Mouse (Mus musculus) CD4-positive, CD25-positive, alpha-beta regulatory T cell, adult 4 months (primary cell): ENCODE results near the gene Fam228a. TPM values are rescaled to one million over a fixed set of nuclear protein-coding genes. Genes with fewer than 3 reads are reported as not detected.

ENCODE experiments used
- polyA plus RNA-seq, 2 experiments: library from polyadenylated mRNA; unstranded; fragments of 100-300 nt; shearing (Covaris generic); gene quantifications; one replicate each; pipeline ENCODE4 v1.2.1; 2017

Gene Fam228a
- polyA plus RNA-seq, 2 experiments from 2014 or later = 0.47 to 0.80 TPM

Other genes with a start within 250 kb of the Fam228a start
- 10 to 100 TPM; 57.4 to 59.2 TPM for gene Itsn2, start 145.8 kb downstream of the Fam228a start, polyA plus RNA-seq
- gene Gm3625, start 145.5 kb downstream of the Fam228a start, polyA plus RNA-seq = not detected
- 1 to 10 TPM in 1 of 2 experiments, under 1 TPM in 1; 0.62 to 2.0 TPM for gene Pfn4, start 30.6 kb upstream of the Fam228a start, polyA plus RNA-seq
- 1 to 10 TPM in 1 of 2 experiments, not detected in 1; 1.3 TPM for gene Fam228b, start 30.8 kb upstream of the Fam228a start, polyA plus RNA-seq
- 100 to 1,000 TPM; 182 to 365 TPM for gene Sf3b6, start 79.1 kb upstream of the Fam228a start, polyA plus RNA-seq
- not detected for gene Fkbp1b, start 103.2 kb upstream of the Fam228a start, polyA plus RNA-seq
- gene Wdcp, start 104.9 kb upstream of the Fam228a start, polyA plus RNA-seq = 10 to 100 TPM; 11.0 to 13.9 TPM
- under 1 TPM; 0.58 to 0.90 TPM for gene Mfsd2b, start 135.9 kb upstream of the Fam228a start, polyA plus RNA-seq
- gene Ubxn2a, start 169.3 kb upstream of the Fam228a start, polyA plus RNA-seq = 10 to 100 TPM in 1 of 2 experiments, 1 to 10 TPM in 1; 8.5 to 12.3 TPM
- 10 to 100 TPM; 11.9 to 13.0 TPM for gene Atad2b, start 178.9 kb upstream of the Fam228a start, polyA plus RNA-seq